ENCODE assay signal across 23 mouse cellular contexts in the genomic region with DNA sequence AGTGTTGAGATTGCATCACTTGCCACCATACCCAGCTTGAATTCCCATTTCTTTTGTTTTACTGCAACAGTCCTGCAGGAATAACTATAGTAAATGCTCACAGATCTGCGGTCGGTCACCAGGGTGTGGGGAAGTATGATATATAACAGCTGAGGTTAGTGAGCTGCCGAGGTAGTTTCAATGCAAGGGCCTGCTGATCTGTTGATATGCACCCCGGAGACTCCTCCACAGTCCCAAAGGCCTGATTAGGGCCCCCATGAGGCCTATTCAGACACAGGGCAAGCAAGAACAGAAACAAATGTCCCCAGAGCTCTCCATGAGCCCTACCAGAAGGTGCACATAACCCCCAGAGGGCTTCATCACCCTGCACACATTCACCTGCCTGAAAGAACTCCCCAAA. TPM values are rescaled to one million over a fixed set of nuclear protein-coding genes. Genes with fewer than 3 reads are reported as not detected.
DNase-seq lines count a peak whose midpoint lies in the region; ATAC-seq and TF ChIP-seq lines count a peak whose summit lies in the region.
"Had no signal": no experiment of that assay in that cellular context is flagged by ENCODE, and none has a peak within 500 bp of the region (broad histone marks: within the 10 kb centered on the region; RNA-seq: fewer than 3 reads in every experiment).

No protein-coding gene starts in this region.

- no peaks in the 10 kb centered on the region for H3K27me3 ChIP-seq in embryonic facial prominence, embryonic 14.5 days (replicated peaks; ENCODE audit: control insufficient read depth, insufficient read depth, low read length)
- no peaks in the 10 kb centered on the region for H3K27me3 ChIP-seq in embryonic facial prominence, embryonic 10.5 days (replicated peaks; ENCODE audit: low read depth, poor library complexity, severe bottlenecking)
- no peaks in the 10 kb centered on the region for H3K27me3 ChIP-seq in C2C12 (ENCODE audit: control insufficient read depth, insufficient read depth, insufficient read length)
- no peaks in the 10 kb centered on the region for H3K27me3 ChIP-seq in liver, embryonic 11.5 days (replicated peaks; ENCODE audit: control insufficient read depth, insufficient read depth, low read length)
- H3K27me3 ChIP-seq: CH12.LX; embryonic facial prominence, embryonic 13.5 days; heart, embryonic 15.5 days had no signal

- H3K9ac ChIP-seq in embryonic facial prominence, embryonic 14.5 days (ENCODE audit: low read depth, low read length) = no peak overlapping the region
- no peak overlapping the region for H3K9ac ChIP-seq in liver, embryonic 11.5 days (ENCODE audit: low read depth, low read length)
- H3K9ac ChIP-seq: embryonic facial prominence, embryonic 13.5 days; forebrain, postnatal 0 days; heart, embryonic 15.5 days; hindbrain, embryonic 14.5 days; lung, embryonic 14.5 days had no signal

- no peaks in the 10 kb centered on the region for H3K4me1 ChIP-seq in embryonic facial prominence, embryonic 14.5 days (ENCODE audit: control insufficient read depth, insufficient read depth, low read length)
- H3K4me1 ChIP-seq in embryonic facial prominence, embryonic 10.5 days = no peaks in the 10 kb centered on the region
- H3K4me1 ChIP-seq in liver, embryonic 11.5 days (replicated peaks; ENCODE audit: control insufficient read depth, insufficient read depth, low read length) = peaks cover 11% of the 10 kb centered on the region

- no peak overlapping the region for H3ac ChIP-seq in C2C12 (ENCODE audit: control insufficient read depth, insufficient read length, low read depth)

- 79% methylated on average over 4 of the region's 4 CpGs for WGBS in embryonic facial prominence, embryonic 14.5 days
- WGBS in embryonic facial prominence, embryonic 10.5 days = 91% methylated on average over 4 of the region's 4 CpGs
- 41% methylated on average over 4 of the region's 4 CpGs for WGBS in liver, embryonic 11.5 days

- ATAC-seq in embryonic facial prominence, embryonic 14.5 days (ENCODE audit: low read depth) = peak; percentile 44; the same call in 1 of the 2 replicates
- ATAC-seq in liver, embryonic 11.5 days (replicated peaks; ENCODE audit: low FRiP score) = peak; percentile 71
- ATAC-seq in megakaryocyte progenitor cell, adult 5-6 weeks (replicated peaks; ENCODE audit: poor library complexity) = peak; percentile 41
- ATAC-seq: activated CD4-positive, CD25-positive, alpha-beta regulatory T cell, adult 4 months; forebrain, postnatal 0 days; inflammation-experienced regulatory T-cells, adult 6 months had no signal

- TF ChIP-seq CTCF in C2C12 (IDR thresholded peaks at IDR 0.05; ENCODE audit: control insufficient read depth, insufficient read depth, insufficient read length) = no peak

- no peak overlapping the region for H3K27ac ChIP-seq in embryonic facial prominence, embryonic 14.5 days (replicated peaks; ENCODE audit: low read depth, low read length)
- no peak overlapping the region for H3K27ac ChIP-seq in embryonic facial prominence, embryonic 10.5 days (replicated peaks)
- H3K27ac ChIP-seq in liver, embryonic 11.5 days (ENCODE audit: low read depth, low read length) = no peak overlapping the region
- H3K27ac ChIP-seq: embryonic facial prominence, embryonic 13.5 days; heart, embryonic 15.5 days; hindbrain, embryonic 14.5 days; kidney, postnatal 0 days had no signal

- DNase-seq in embryonic facial prominence, embryonic 14.5 days (ENCODE audit: low spot score) = no peak
- DNase-seq in embryonic facial prominence, embryonic 10.5 days (ENCODE audit: low spot score) = no peak
- DNase-seq in liver, embryonic 11.5 days (ENCODE audit: low spot score) = no peak
- DNase-seq in embryo, embryonic 10 days (ENCODE audit: low spot score) = no peak
- DNase-seq in adrenal gland, postnatal 36 days = no peak
- no peak for DNase-seq in heart, adult 18-20 months
- DNase-seq: adrenal gland, adult 8-10 months; forebrain, postnatal 0 days; gastrocnemius, postnatal 25 days; heart, postnatal 4 days; kidney, adult 2 months; layer of hippocampus, adult 9-11 months; lung, embryonic 14.5 days had no signal

- no peaks in the 10 kb centered on the region for H3K36me3 ChIP-seq in embryonic facial prominence, embryonic 14.5 days (ENCODE audit: control insufficient read depth, insufficient read depth, low read length)
- peaks cover 7% of the 10 kb centered on the region for H3K36me3 ChIP-seq in embryonic facial prominence, embryonic 10.5 days (replicated peaks)
- no peaks in the 10 kb centered on the region for H3K36me3 ChIP-seq in C2C12 (ENCODE audit: control insufficient read depth, insufficient read depth)
- H3K36me3 ChIP-seq in liver, embryonic 11.5 days (ENCODE audit: control insufficient read depth, insufficient read depth, low read length) = no peaks in the 10 kb centered on the region
- H3K36me3 ChIP-seq: G1E had no signal

- peaks cover 1% of the 10 kb centered on the region for H3K79me3 ChIP-seq in C2C12 (ENCODE audit: low read depth)

- H3K79me2 ChIP-seq in C2C12 (ENCODE audit: control insufficient read depth, insufficient read depth) = peaks cover 38% of the 10 kb centered on the region

- no peaks in the 10 kb centered on the region for H3K9me3 ChIP-seq in embryonic facial prominence, embryonic 14.5 days (ENCODE audit: control insufficient read depth, low read length)
- H3K9me3 ChIP-seq in embryonic facial prominence, embryonic 10.5 days = 0 out of 2 replicates have a peak, but pooled peaks cover 2% of the 10 kb centered on the region
- H3K9me3 ChIP-seq in liver, embryonic 11.5 days (ENCODE audit: control insufficient read depth, low read length) = no peaks in the 10 kb centered on the region
- H3K9me3 ChIP-seq: embryonic facial prominence, embryonic 13.5 days; G1E; heart, embryonic 15.5 days had no signal

- no peak overlapping the region for H3K4me2 ChIP-seq in embryonic facial prominence, embryonic 14.5 days (ENCODE audit: low read depth, low read length)
- H3K4me2 ChIP-seq in liver, embryonic 11.5 days = no peak overlapping the region
- H3K4me2 ChIP-seq: embryonic facial prominence, embryonic 13.5 days; heart, embryonic 15.5 days; hindbrain, embryonic 14.5 days; lung, embryonic 14.5 days had no signal

- no peak overlapping the region for H3K4me3 ChIP-seq in embryonic facial prominence, embryonic 14.5 days (ENCODE audit: low read depth, low read length)
- H3K4me3 ChIP-seq in embryonic facial prominence, embryonic 10.5 days = no peak overlapping the region
- no peak overlapping the region for H3K4me3 ChIP-seq in C2C12 (ENCODE audit: insufficient read depth, poor library complexity, severe bottlenecking)
- H3K4me3 ChIP-seq in liver, embryonic 11.5 days (ENCODE audit: low read depth, low read length) = no peak overlapping the region
- H3K4me3 ChIP-seq: embryonic facial prominence, embryonic 13.5 days; heart, embryonic 15.5 days had no signal

TF ChIP-seq in C2C12, 6 proteins besides CTCF, POLR2A, EP300 and RAD21:
- TF ChIP-seq CEBPB (IDR thresholded peaks at IDR 0.05; ENCODE audit: low read depth) (peak; percentile 41), MAX (IDR thresholded peaks at IDR 0.05) (no peak), FOSL1 (IDR thresholded peaks at IDR 0.05; ENCODE audit: insufficient read depth, low read length, poor library complexity, severe bottlenecking) (no peak), MYOG (IDR thresholded peaks at IDR 0.05; ENCODE audit: control insufficient read depth, extremely low read depth, insufficient read length) (no peak), USF1 (IDR thresholded peaks at IDR 0.05; ENCODE audit: low read depth) (no peak), MYOD1 (IDR thresholded peaks at IDR 0.05; ENCODE audit: control insufficient read depth, insufficient read length, low read depth) (no peak)

RNA-seq across cellular contexts. Expression of a gene that starts 9.4 kb away (rescaled TPM):
- polyA plus RNA-seq in embryonic facial prominence, embryonic 14.5 days (2014; fragmentation: Nextera tagmentation; extraction: Ambion mirVana) = 113 and 115 TPM in 2 replicates
- polyA plus RNA-seq in embryonic facial prominence, embryonic 10.5 days (2016; fragmentation: Nextera tagmentation; extraction: Ambion mirVana) = 42.7 and 45.6 TPM in 2 replicates
- polyA plus RNA-seq in C2C12 (2012; fragmentation: generic; extraction: Trizol) = 56.9 TPM
- polyA plus RNA-seq in liver, embryonic 11.5 days (2014; fragmentation: Nextera tagmentation; extraction: Ambion mirVana) = 59.5 and 65.8 TPM in 2 replicates
- total RNA-seq in megakaryocyte progenitor cell, adult 5-6 weeks (2015) = 2.1 and 2.9 TPM in 2 replicates
- total RNA-seq in megakaryocyte progenitor cell, adult 5-6 weeks (2017) = 0.71 and 2.2 TPM in 2 replicates
- 100 to 1,000 TPM in 1 of 2 experiments, 10 to 100 TPM in 1; 92.0 to 125 TPM for total RNA-seq in adrenal gland, postnatal 36 days (2021)
- total RNA-seq in heart, adult 18-20 months (2021) = 10 to 100 TPM; 60.6 to 61.5 TPM

RNA-seq across cellular contexts. Expression of a gene that starts 38.7 kb away (rescaled TPM):
- polyA plus RNA-seq in embryonic facial prominence, embryonic 14.5 days (2014; fragmentation: Nextera tagmentation; extraction: Ambion mirVana) = 36.8 and 40.9 TPM in 2 replicates
- polyA plus RNA-seq in embryonic facial prominence, embryonic 10.5 days (2016; fragmentation: Nextera tagmentation; extraction: Ambion mirVana) = 28.4 and 31.3 TPM in 2 replicates
- 7.3 TPM for polyA plus RNA-seq in C2C12 (2012; fragmentation: generic; extraction: Trizol)
- 24.7 and 27.5 TPM in 2 replicates for polyA plus RNA-seq in liver, embryonic 11.5 days (2014; fragmentation: Nextera tagmentation; extraction: Ambion mirVana)
- total RNA-seq in megakaryocyte progenitor cell, adult 5-6 weeks (2015) = 22.1 and 28.8 TPM in 2 replicates
- 69.0 and 74.0 TPM in 2 replicates for total RNA-seq in megakaryocyte progenitor cell, adult 5-6 weeks (2017)
- total RNA-seq in adrenal gland, postnatal 36 days (2021) = 10 to 100 TPM; 40.3 to 42.2 TPM
- total RNA-seq in heart, adult 18-20 months (2021) = 10 to 100 TPM; 25.7 to 28.3 TPM
